Mouse (Mus musculus) right cerebral cortex, postnatal 25 days (tissue): ENCODE data around the gene Pcbp2.

ENCODE experiments used
- DNase-seq: peaks from one replicate; pipeline ENCODE4 v3.0.0; 2022

Pcbp2 gene

GRCm38 (mm10) chr15:102528396-102528795 lies 58.1 kb downstream of the Pcbp2 start:
- DNase-seq: no peak

GRCm38 (mm10) chr15:102530566-102530965 lies 60.2 kb downstream of the Pcbp2 start:
- no peak for DNase-seq

GRCm38 (mm10) chr15:102531586-102531985 lies 61.2 kb downstream of the Pcbp2 start:
- DNase-seq: no peak

GRCm38 (mm10) chr15:102532106-102532900 lies 62.0 kb downstream of the Pcbp2 start:
- DNase-seq: no peak

GRCm38 (mm10) chr15:102533926-102534325 lies 63.6 kb downstream of the Pcbp2 start:
- no peak for DNase-seq

GRCm38 (mm10) chr15:102544801-102545200 lies 74.5 kb downstream of the Pcbp2 start:
- no peak for DNase-seq

- DNase-seq: no peak
Measured at GRCm38 (mm10) chr15:102546246-102546645, 75.9 kb downstream of the Pcbp2 start.

- peak; percentile 80 for DNase-seq
Measured at GRCm38 (mm10) chr15:102546677-102547427, 76.5 kb downstream of the Pcbp2 start.

- DNase-seq: no peak
Measured at GRCm38 (mm10) chr15:102547478-102547877, 77.1 kb downstream of the Pcbp2 start.
